Mouse (Mus musculus) cerebellum, adult 2 months (tissue): ENCODE results near the gene Ell3. TPM values are rescaled to one million over a fixed set of nuclear protein-coding genes. Genes with fewer than 3 reads are reported as not detected.
"Not testable (repeated sequence)": the region's sequence is repeated elsewhere in the genome, so short reads cannot be mapped to it uniquely, and the experiment has no call there.

Experiments
- DNase-seq, 2 experiments: peaks; one replicate each; pipeline ENCODE4 v3.0.0; 2021
- H3K27ac ChIP-seq: fragments of 200-500 bp; 2 replicates; pipeline ENCODE4 v1.5.1; 2012; ENCODE audit warnings: low read length, control low read depth, inconsistent platforms; ENCODE audit not compliant: insufficient read depth
- H3K27me3 ChIP-seq: fragments of 200-500 bp; 2 replicates; pipeline ENCODE4 v1.6.1; 2012; ENCODE audit warnings: inconsistent platforms, mild to moderate bottlenecking, low read length, moderate library complexity; ENCODE audit not compliant: control insufficient read depth, insufficient read depth
- H3K4me1 ChIP-seq: fragments of 200-500 bp; 2 replicates; pipeline ENCODE4 v1.6.1; 2011; ENCODE audit warnings: low read length; ENCODE audit not compliant: control insufficient read depth, insufficient read depth
- H3K4me3 ChIP-seq: fragments of 200-500 bp; replicated peaks from 2 replicates; pipeline ENCODE3; 2011; ENCODE audit warnings: mild to moderate bottlenecking, low read depth, low read length, control low read depth; ENCODE audit not compliant: insufficient read depth
- CTCF ChIP-seq: fragments of 200-500 bp; IDR thresholded peaks from 2 replicates; pipeline ENCODE4 v1.5.1; 2011; ENCODE audit warnings: low read depth, mild to moderate bottlenecking, control low read depth, low read length, moderate library complexity, borderline replicate concordance; ENCODE audit not compliant: insufficient read depth
- POLR2A ChIP-seq: fragments of 200-500 bp; IDR thresholded peaks from 2 replicates; pipeline ENCODE4 v1.6.1; 2011; ENCODE audit warnings: low read length, control low read depth, borderline replicate concordance; ENCODE audit not compliant: insufficient read depth
- WGBS: fragments of 180-500 bp; shearing (Covaris S2); methylation state at CpG from one replicate; pipeline ENCODE4 v1.1.7; 2018; 5-methylcytosine and 5-hydroxymethylcytosine counted together
- polyA plus RNA-seq: library from polyadenylated mRNA; depleted of rRNA; stranded (reverse); fragments of >200 nt; gene quantifications from 2 replicates; pipeline ENCODE4 v1.2.3, GENCODE M21; 2012; rRNA removed

The Ell3 gene
- 0.08 TPM in 1 of 2 replicates, not detected in the other for polyA plus RNA-seq

GRCm38 (mm10) chr2:121444178-121444577 lies at the start of gene Ell3:
Ell3 (minus strand) TSS chr2:121444278.
- 91% methylated on average over 1 of the region's 1 CpGs for WGBS
- TF ChIP-seq POLR2A (no peak), CTCF (no peak)
- peaks cover 6% of the 10 kb centered on the region for H3K4me1 ChIP-seq
- no peaks in the 10 kb centered on the region for H3K27me3 ChIP-seq
- DNase-seq = no peak
- no peak within 1 kb of the TSS for H3K27ac ChIP-seq
- H3K4me3 ChIP-seq = no peak within 1 kb of the TSS

GRCm38 (mm10) chr2:121484403-121484802 lies 40.3 kb upstream of the Ell3 start:
- H3K27me3 ChIP-seq = not testable (repeated sequence)

DNA sequence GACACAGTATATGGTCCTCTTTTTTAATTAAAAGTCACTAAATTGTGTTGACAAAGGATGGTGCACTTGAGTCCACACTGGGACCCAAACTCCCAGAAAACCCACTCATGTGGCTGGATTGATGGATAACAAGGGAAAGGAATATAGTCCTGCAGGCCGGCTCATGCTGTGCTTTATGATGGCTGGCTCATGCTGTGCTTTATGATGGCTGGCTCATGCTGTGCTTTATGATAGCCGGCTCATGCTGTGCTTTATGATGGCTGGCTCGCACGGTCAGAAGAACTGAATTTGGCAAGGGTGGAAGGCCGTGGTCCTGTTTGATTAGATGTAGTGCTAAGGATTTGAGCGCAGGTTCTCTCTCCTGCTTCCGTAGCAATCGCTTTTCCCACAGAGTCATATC lies 39.5 kb upstream of the Ell3 start:
- Histone ChIP-seq H3K4me1 (no peaks in the 10 kb centered on the region), H3K4me3 (no peak overlapping the region), H3K27me3 (no peaks in the 10 kb centered on the region; the same call in 1 of the 2 replicates), H3K27ac (no peak overlapping the region)
- no peak for DNase-seq
- 12% methylated on average over 8 of the region's 8 CpGs for WGBS
- TF ChIP-seq POLR2A (no peak), CTCF (no peak)

More at GRCm38 (mm10) chr2:121484403-121484802, 40.3 kb upstream of the Ell3 start:
- WGBS = 80% methylated on average over 2 of the region's 2 CpGs
- not testable (repeated sequence) for H3K4me1 ChIP-seq, DNase-seq, H3K27ac ChIP-seq, H3K4me3 ChIP-seq

DNA sequence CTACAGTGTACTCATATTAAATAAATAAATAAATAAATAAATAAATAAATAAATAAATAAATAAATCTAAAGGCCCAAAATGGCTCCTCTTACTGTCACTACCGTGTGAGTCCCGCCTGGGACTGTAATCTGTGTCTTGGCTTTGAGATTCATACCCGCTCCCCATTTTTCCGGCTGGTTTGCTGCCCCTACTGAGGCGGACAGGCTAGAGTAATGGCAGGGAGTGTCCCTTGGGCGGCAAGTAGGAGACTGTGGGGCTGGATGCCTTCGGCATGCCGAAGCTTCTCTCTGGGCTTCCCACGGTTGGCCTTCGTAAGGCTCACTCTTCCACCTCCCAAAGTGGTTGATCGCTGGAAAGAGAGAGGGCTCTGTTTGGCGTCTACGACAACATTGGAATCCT lies 36.8 kb upstream of the Ell3 start:
- H3K27ac ChIP-seq, H3K4me1 ChIP-seq, H3K27me3 ChIP-seq, H3K4me3 ChIP-seq, DNase-seq: not testable (repeated sequence)
- WGBS = 88% methylated on average over 13 of the region's 13 CpGs

DNA sequence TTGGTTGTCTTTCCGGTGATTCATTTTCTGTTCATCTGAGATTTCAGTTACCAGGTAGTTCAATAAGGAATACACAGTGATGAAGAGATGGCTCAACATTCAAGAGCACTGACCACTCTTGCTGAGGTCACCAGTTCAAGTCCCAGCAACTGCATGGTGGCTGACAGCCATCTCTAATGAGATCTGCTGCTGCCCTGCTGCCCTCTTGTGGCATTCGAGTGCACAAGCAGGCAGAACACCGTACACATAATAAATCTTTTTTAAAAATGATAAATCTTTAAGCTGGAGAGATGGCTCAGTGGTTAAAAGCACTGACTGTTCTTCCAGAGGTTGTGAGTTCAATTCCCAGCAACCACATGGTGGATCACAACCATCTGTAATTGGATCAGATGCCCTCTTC lies 36.4 kb upstream of the Ell3 start:
- no peak overlapping the region for H3K4me3 ChIP-seq
- H3K4me1 ChIP-seq = no peaks in the 10 kb centered on the region
- DNase-seq = no peak
- 54% methylated on average over 3 of the region's 3 CpGs for WGBS
- no peaks in the 10 kb centered on the region; the same call in 1 of the 2 replicates for H3K27me3 ChIP-seq
- no peak overlapping the region for H3K27ac ChIP-seq
- no peak for TF ChIP-seq POLR2A
- peak; percentile 28; the same call in 1 of the 2 replicates for TF ChIP-seq CTCF

DNA sequence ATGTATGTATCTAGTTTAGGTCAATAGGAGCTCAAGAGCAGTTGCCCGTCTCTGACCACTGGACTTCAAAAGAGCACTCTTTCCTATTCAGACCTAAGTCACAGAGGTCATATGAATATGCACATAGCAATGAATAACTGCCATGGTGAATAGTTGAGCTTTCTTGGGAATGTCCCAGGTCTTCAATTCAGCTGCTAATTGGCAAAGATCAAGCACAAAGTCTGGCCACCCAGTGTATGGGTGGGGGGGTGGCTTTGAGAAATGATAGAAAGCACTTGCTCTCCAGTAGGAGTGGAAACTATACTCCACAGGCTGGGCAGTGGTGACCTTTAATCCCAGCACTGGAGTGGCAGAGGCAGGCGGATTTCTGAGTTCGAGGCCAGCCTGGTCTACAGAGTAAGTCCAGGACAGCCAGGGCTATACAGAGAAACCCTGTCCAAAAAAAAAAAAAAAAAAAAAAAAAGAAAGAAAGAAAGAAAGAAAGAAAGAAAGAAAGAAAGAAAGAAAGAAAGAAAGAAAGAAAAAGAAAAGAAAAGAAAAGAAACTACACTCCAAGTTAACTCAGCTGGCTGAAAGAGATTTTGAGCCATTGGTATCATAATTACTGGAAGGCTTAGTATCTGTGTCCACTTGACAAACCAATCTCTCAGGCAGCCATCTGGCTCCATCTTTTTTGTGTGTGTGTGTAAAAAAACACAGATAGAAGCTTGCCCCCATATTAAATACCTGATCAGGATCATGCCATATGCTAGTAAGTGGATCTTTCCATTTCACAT lies 33.6 kb upstream of the Ell3 start:
- WGBS = 72% methylated on average over 3 of the region's 3 CpGs
- no peak for DNase-seq
- TF ChIP-seq CTCF = no peak
- TF ChIP-seq POLR2A = no peak
- Histone ChIP-seq H3K4me1 (no peaks in the 10 kb centered on the region), H3K27me3 (no peaks in the 10 kb centered on the region), H3K4me3 (no peak overlapping the region), H3K27ac (no peak overlapping the region)

GRCm38 (mm10) chr2:121475306-121475705 lies 31.2 kb upstream of the Ell3 start:
- H3K4me1 ChIP-seq, H3K4me3 ChIP-seq, H3K27ac ChIP-seq, DNase-seq, H3K27me3 ChIP-seq: not testable (repeated sequence)
- 94% methylated on average over 2 of the region's 2 CpGs for WGBS

GRCm38 (mm10) chr2:121474180-121474535 lies 30.1 kb upstream of the Ell3 start:
- no peaks in the 10 kb centered on the region for H3K4me1 ChIP-seq
- TF ChIP-seq CTCF (no peak), POLR2A (no peak)
- peak overlapping the region; percentile 54 for H3K4me3 ChIP-seq
- H3K27ac ChIP-seq = no peak overlapping the region
- 27% methylated on average over 8 of the region's 8 CpGs for WGBS
- DNase-seq = no peak
- H3K27me3 ChIP-seq = no peaks in the 10 kb centered on the region
